In genomic region chrX:169302271-169303045, GRCm38 (mm10) we compare ENCODE assay signal across 12 mouse cellular contexts. TPM values are rescaled to one million over a fixed set of nuclear protein-coding genes. Genes with fewer than 3 reads are reported as not detected.
DNase-seq lines count a peak whose midpoint lies in the region; ATAC-seq and TF ChIP-seq lines count a peak whose summit lies in the region.
"Had no signal": no experiment of that assay in that cellular context is flagged by ENCODE, and none has a peak within 500 bp of the region (broad histone marks: within the 10 kb centered on the region; RNA-seq: fewer than 3 reads in every experiment).

No protein-coding gene starts in this region.

- DNase-seq in lung, adult 18-20 months: peak; percentile 8 to 38
- no peak for DNase-seq in lung, postnatal 14 days
- DNase-seq in gastrocnemius, adult 2 months: peak; percentile 67
- DNase-seq in heart, postnatal 36 days: peak; percentile 42 to 62
- DNase-seq in testis, postnatal 10 days (ENCODE audit: low spot score): peak; percentile 43
- DNase-seq in hindbrain, postnatal 0 days (ENCODE audit: low spot score): no peak
- DNase-seq in frontal cortex, postnatal 36 days (ENCODE audit: low spot score in 2 of 2): no peak
- no peak for DNase-seq in stomach, postnatal 0 days (ENCODE audit: low spot score)
- DNase-seq: lung, embryonic 14.5 days had no signal

- peak overlapping the region; percentile 65 for H3K27ac ChIP-seq in gastrocnemius, adult 2 months
- H3K27ac ChIP-seq in hindbrain, postnatal 0 days: no peak overlapping the region
- no peak overlapping the region for H3K27ac ChIP-seq in stomach, postnatal 0 days (replicated peaks)
- H3K27ac ChIP-seq: forebrain, embryonic 13.5 days had no signal

- H3K9me3 ChIP-seq in hindbrain, postnatal 0 days (ENCODE audit: low read length): no peaks in the 10 kb centered on the region
- no peaks in the 10 kb centered on the region for H3K9me3 ChIP-seq in stomach, postnatal 0 days (ENCODE audit: control insufficient read depth, low read length)
- H3K9me3 ChIP-seq: forebrain, embryonic 13.5 days had no signal

- H3K4me1 ChIP-seq in hindbrain, postnatal 0 days (ENCODE audit: insufficient read depth, low read length): no peaks in the 10 kb centered on the region
- H3K4me1 ChIP-seq in stomach, postnatal 0 days (replicated peaks; ENCODE audit: control insufficient read depth, insufficient read depth): no peaks in the 10 kb centered on the region
- H3K4me1 ChIP-seq: forebrain, embryonic 13.5 days had no signal

- ATAC-seq in hindbrain, postnatal 0 days: no peak
- ATAC-seq in stomach, postnatal 0 days (ENCODE audit: low FRiP score, low TSS enrichment): no peak
- ATAC-seq: forebrain, embryonic 13.5 days had no signal

- H3K36me3 ChIP-seq in hindbrain, postnatal 0 days (ENCODE audit: insufficient read depth, low read length): no peaks in the 10 kb centered on the region
- H3K36me3 ChIP-seq in stomach, postnatal 0 days (ENCODE audit: control insufficient read depth, insufficient read depth, low read length): no peaks in the 10 kb centered on the region

- no peak for TF ChIP-seq CTCF in gastrocnemius, adult 2 months (IDR thresholded peaks at IDR 0.05)
- TF ChIP-seq CTCF in hindbrain, postnatal 0 days (IDR thresholded peaks at IDR 0.05; ENCODE audit: low read depth): no peak
- TF ChIP-seq CTCF in stomach, postnatal 0 days (IDR thresholded peaks at IDR 0.05; ENCODE audit: low read depth): no peak

- WGBS in hindbrain, postnatal 0 days: 68% methylated on average over 26 of the region's 26 CpGs
- WGBS in stomach, postnatal 0 days: 64% methylated on average over 23 of the region's 26 CpGs

- intact Hi-C loops in gastrocnemius, adult 2 months (cut with DNase I): loop anchor here (5.0 kb wide), 2 partner anchors 215 to 365 kb away; no protein-coding TSS in a partner anchor
- intact Hi-C loops in heart, postnatal 36 days (cut with DNase I): loop anchor here (5.0 kb wide), 1 partner anchor 265 kb away; no protein-coding TSS in a partner anchor

- no peak overlapping the region for H3K9ac ChIP-seq in hindbrain, postnatal 0 days (replicated peaks; ENCODE audit: low read length)
- H3K9ac ChIP-seq in stomach, postnatal 0 days (ENCODE audit: low read length): no peak overlapping the region
- H3K9ac ChIP-seq: forebrain, embryonic 13.5 days; lung, embryonic 14.5 days had no signal

- TF ChIP-seq EP300 in stomach, postnatal 0 days (optimal IDR thresholded peaks at IDR 0.05): no peak

- peak overlapping the region; percentile 11 for H3K4me3 ChIP-seq in gastrocnemius, adult 2 months
- no peak overlapping the region for H3K4me3 ChIP-seq in hindbrain, postnatal 0 days (ENCODE audit: low read length)
- H3K4me3 ChIP-seq in stomach, postnatal 0 days (ENCODE audit: low read depth, low read length): no peak overlapping the region
- H3K4me3 ChIP-seq: forebrain, embryonic 13.5 days; myocyte had no signal

- no peaks in the 10 kb centered on the region for H3K27me3 ChIP-seq in hindbrain, postnatal 0 days (ENCODE audit: insufficient read depth, low read length)
- no peaks in the 10 kb centered on the region for H3K27me3 ChIP-seq in stomach, postnatal 0 days (ENCODE audit: control insufficient read depth, insufficient read depth, low read length)
- H3K27me3 ChIP-seq: CH12.LX; forebrain, embryonic 13.5 days had no signal

- H3K4me2 ChIP-seq in hindbrain, postnatal 0 days (ENCODE audit: low read depth, low read length): no peak overlapping the region
- H3K4me2 ChIP-seq in stomach, postnatal 0 days (replicated peaks; ENCODE audit: low read depth): no peak overlapping the region
- H3K4me2 ChIP-seq: forebrain, embryonic 13.5 days; lung, embryonic 14.5 days had no signal

RNA-seq across cellular contexts. Expression of gene Hccs, which starts 17.7 kb away (rescaled TPM):
- total RNA-seq in gastrocnemius, adult 2 months (2021): 10 to 100 TPM; 21.7 to 44.6 TPM
- total RNA-seq in heart, postnatal 36 days (2021): 10 to 100 TPM; 63.3 to 70.0 TPM
- 26.9 and 30.6 TPM in 2 replicates for total RNA-seq in hindbrain, postnatal 0 days (2014; rRNA removed)
- 34.7 and 35.1 TPM in 2 replicates for polyA plus RNA-seq in hindbrain, postnatal 0 days (2015; fragmentation: Nextera tagmentation; extraction: Ambion mirVana)
- polyA plus RNA-seq in stomach, postnatal 0 days (2015; fragmentation: Nextera tagmentation; extraction: Ambion mirVana): 21.1 and 21.6 TPM in 2 replicates

Comparison
In these comparisons a context has a peak if more than half of its experiments do, and no peak if none do; other contexts are left out.
1. DNase-seq: peak in lung, adult 18-20 months (2 of 2), gastrocnemius, adult 2 months (single experiment), heart, postnatal 36 days (2 of 2) and testis, postnatal 10 days (single experiment); none in lung, postnatal 14 days (single experiment), hindbrain, postnatal 0 days (single experiment), frontal cortex, postnatal 36 days (0 of 2) and stomach, postnatal 0 days (single experiment).